Mouse (Mus musculus) frontal cortex, postnatal 25 days (tissue): ENCODE results near the gene Spg20.
A peak's percentile ranks its signal among the peaks of the same experiment; 100 is the strongest.

Experiments
- DNase-seq, 2 experiments: peaks; one replicate each; pipeline ENCODE4 v3.0.0; 2022; ENCODE audit warnings: low spot score in 2 of 2

Spg20 gene

DNA sequence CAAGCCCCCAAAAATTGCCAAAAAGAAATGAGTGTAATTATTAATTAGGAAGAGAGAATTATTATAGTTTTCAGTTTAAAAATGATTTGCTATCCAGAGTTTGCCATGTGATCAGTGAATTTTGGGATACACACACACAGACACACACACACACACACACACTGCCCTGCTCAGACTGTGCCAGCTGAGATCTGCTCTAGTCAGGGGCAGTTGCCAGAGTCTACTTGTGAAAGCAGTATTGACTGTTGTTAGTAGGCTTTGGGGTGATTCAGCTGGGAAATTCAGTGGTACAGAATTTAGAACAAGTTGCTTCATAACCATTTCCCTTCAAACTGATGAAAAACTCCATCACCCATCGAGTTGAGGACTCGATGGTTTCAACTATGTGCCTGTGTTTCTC lies 35.2 kb downstream of the Spg20 start:
- no peak for DNase-seq

DNA sequence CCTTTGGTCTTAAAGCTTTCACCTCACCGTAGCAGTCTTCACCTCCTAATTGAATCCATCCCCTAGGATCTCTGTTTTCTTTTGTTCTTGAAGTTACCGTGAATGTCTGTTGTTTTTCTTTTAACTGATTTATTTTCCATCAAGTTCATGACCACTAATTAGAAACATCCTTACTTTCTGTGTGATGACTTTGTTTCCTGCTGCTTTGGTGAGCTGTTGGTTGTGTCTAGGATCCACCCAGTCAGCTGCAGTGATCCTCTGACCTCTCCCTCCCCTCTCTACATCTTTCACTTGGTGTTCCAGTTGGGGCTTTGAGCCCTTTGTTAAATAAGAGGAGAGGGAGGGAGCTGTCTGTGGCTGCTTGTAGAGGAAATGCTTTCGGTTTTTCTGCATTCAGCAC lies 36.2 kb downstream of the Spg20 start:
- no peak for DNase-seq

DNA sequence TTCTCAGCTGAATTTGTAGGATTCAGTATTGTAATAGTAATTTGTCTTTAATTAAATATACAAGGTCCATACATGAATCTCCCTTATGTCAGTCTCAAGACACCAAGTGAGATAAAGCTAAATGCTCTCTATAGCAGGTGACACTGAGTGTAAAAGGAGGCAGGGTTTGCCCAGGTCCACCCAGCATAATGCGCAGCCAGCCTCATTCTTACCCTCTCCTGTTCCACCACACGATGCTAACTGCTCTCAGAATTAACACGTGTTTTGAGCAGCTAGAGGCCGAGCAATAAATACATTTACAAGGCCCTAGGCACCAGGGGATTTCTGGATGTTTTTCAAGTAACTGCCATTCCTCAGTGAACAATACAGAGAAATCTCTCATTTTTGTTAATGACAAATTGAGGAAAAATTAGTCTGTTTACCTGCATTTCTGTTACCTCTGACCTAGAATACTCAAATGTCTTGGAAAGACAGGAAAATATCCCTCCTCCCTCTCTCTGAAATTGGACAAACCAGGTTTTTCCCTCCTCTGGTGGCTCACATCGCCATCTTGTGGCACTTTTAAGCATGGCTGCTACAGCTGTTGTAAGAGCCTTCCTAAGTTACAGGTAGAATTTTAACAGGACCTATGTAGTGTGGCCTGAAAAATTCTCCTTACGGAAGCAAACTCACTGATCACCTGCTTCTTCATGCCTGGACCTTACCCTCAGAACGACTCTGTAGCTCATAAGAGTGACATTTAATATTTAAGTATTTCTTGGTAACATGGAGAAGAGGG lies 39.9 kb downstream of the Spg20 start:
- DNase-seq: peak; percentile 47 to 49

GRCm38 (mm10) chr3:55152673-55153334 lies 40.9 kb downstream of the Spg20 start:
- no peak for DNase-seq

GRCm38 (mm10) chr3:55154163-55154562 lies 42.3 kb downstream of the Spg20 start:
- DNase-seq: peak in 1 of 2 experiments; percentile 20

- DNase-seq: no peak
Measured at GRCm38 (mm10) chr3:55157413-55157812, 45.5 kb downstream of the Spg20 start.

GRCm38 (mm10) chr3:55161144-55161543 lies 49.2 kb downstream of the Spg20 start:
- DNase-seq: no peak

DNA sequence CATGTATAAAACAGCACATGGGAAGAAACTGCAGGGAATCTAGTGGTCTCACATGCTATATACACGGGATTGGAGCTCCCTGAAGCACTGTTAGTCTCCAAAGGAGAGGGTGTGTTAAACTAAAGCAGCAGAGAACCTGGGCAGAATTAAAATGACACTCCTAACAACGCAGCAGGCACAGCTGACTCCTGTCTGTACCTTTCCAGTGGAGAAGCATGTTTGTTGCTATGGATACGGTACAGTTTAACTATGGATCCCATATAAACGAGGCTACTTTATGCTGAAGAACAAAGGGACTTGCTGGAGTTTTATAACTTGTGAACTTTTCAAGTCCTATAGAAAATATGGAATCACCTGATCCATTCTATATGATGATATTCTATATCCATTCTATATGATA lies 51.6 kb downstream of the Spg20 start:
- DNase-seq: no peak

DNA sequence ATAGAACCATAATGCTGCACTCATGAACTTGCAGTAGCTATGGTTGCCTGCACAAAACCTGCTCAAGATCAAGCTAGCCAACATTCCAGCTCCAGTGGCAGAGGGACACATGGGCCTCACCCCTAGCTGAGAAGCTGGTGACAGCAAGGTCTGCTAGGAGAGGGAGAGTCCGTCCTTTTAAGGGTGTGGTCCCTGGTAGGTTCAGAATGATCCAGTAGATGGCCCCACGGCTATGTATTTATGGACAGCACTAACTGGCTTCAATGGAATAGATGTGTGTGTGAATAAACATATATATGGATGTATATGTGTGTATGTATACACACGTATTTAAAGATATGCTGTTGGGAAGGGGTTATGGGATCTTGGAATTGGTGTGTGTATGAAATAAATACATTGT lies 60.6 kb downstream of the Spg20 start:
- DNase-seq: no peak

- no peak for DNase-seq
Measured at GRCm38 (mm10) chr3:55177271-55177670, 65.4 kb downstream of the Spg20 start.

DNA sequence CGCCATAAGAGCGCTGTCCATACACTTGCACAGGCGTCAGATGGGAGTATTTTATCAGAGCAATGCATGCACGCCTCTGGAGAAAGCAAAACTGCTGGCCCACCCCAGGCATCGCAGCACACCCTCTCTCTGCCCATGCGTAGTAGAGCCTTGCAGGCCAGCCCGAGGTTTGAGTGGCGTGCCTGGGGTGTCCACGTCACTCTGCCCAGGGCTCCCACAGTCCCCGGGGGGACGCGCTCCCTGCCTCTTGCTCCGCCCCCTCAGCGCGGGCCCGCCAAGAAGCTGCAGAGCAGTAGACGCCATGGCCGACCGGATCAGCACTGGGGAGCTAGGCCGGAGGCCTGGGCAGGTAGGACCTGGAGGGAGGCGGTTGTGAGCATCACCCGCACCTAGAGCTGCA lies 69.9 kb downstream of the Spg20 start, which contains the start of gene Sohlh2:
Gene Sohlh2 (plus strand): TSS at position 263 of the 400 bp plus-strand sequence.
- no peak for DNase-seq
